Mouse (Mus musculus) kidney, adult 2 months (tissue): ENCODE measurements around the gene Znrf1. TPM values are rescaled to one million over a fixed set of nuclear protein-coding genes. Genes with fewer than 3 reads are reported as not detected.

Experiments
- DNase-seq: peaks from one replicate; pipeline ENCODE4 v3.0.0; 2021
- H3K27ac ChIP-seq: fragments of 200-500 bp; 2 replicates; pipeline ENCODE4 v1.5.1; 2012; ENCODE audit warnings: low read depth, low read length, control low read depth, inconsistent platforms; ENCODE audit not compliant: insufficient read depth
- H3K27me3 ChIP-seq: fragments of 200-500 bp; replicated peaks from 2 replicates; pipeline ENCODE4 v1.6.1; 2012; ENCODE audit warnings: mild to moderate bottlenecking, moderate library complexity, low read length, inconsistent platforms; ENCODE audit not compliant: control insufficient read depth, insufficient read depth
- H3K36me3 ChIP-seq: fragments of 200-500 bp; 2 replicates; pipeline ENCODE4 v1.6.1; 2012; ENCODE audit warnings: mild to moderate bottlenecking, moderate library complexity, low read length, inconsistent platforms; ENCODE audit not compliant: control insufficient read depth, insufficient read depth
- H3K4me1 ChIP-seq: fragments of 200-500 bp; 2 replicates; pipeline ENCODE4 v1.6.1; 2011; ENCODE audit warnings: low read length; ENCODE audit not compliant: control insufficient read depth, insufficient read depth
- H3K4me3 ChIP-seq: fragments of 200-500 bp; 2 replicates; pipeline ENCODE4 v1.5.1; 2011; ENCODE audit warnings: mild to moderate bottlenecking, low read depth, low read length, control low read depth; ENCODE audit not compliant: insufficient read depth
- CTCF ChIP-seq: fragments of 200-500 bp; conservative IDR thresholded peaks from 2 replicates; pipeline ENCODE4 v1.5.1; 2011; ENCODE audit warnings: low read depth, mild to moderate bottlenecking, control low read depth, low read length, moderate library complexity, mixed read lengths; ENCODE audit not compliant: insufficient read depth, insufficient read length
- POLR2A ChIP-seq: fragments of 200-500 bp; IDR thresholded peaks from one replicate; pipeline ENCODE4 v1.6.1; 2011; ENCODE audit warnings: low read depth, low read length, control low read depth
- WGBS: fragments of 180-500 bp; shearing (Covaris S2); methylation state at CpG from one replicate; pipeline ENCODE4 v1.1.7; 2018; 5-methylcytosine and 5-hydroxymethylcytosine counted together
- polyA plus RNA-seq: library from polyadenylated mRNA; depleted of rRNA; stranded (reverse); fragments of >200 nt; gene quantifications from 2 replicates; pipeline ENCODE4 v1.2.3, GENCODE M21; 2012

Gene Znrf1
- polyA plus RNA-seq, 1 experiment = 39.7 TPM

DNA sequence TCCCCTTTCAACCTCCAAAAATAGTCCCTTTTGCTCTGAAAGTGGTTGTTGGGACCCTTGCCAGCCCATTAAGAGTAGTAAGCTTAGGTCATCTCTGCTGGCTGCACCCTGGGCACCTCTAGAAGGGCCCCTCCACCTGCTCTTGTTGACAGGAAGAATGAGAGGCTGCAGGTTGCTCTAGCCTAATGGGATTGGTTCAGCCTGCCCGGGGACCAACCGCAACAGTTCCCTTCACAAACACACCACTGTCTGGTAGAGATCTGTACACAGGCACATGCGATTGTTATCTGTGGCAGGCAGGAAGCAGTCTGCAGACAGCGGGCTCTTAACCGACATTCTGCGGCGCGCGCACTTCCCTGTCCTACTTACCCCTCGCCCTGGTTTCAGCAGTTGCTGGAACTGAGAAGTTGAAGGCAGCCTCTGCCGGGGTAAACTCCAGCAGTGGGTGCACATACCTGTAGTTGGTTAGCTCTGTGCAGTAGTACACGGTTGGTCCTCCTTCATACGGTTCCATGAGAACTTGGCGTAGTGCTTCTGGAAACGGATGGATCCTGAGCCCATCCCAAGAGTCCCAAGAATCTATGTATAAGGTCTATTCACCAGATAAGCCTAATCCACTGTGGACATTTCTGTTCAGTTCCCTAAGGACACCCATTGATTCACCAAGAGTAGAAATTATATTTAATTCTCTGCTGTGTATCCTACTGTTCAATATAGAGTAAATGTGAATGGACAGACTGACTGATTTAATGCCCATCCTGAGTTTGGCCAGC is 60.0 kb downstream of the Znrf1 start:
- no peaks in the 10 kb centered on the region for H3K36me3 ChIP-seq
- no peak overlapping the region for H3K27ac ChIP-seq
- DNase-seq = peak; percentile 69
- H3K4me1 ChIP-seq = peaks cover 18% of the 10 kb centered on the region
- H3K27me3 ChIP-seq = no peaks in the 10 kb centered on the region
- H3K4me3 ChIP-seq = no peak overlapping the region
- TF ChIP-seq CTCF (no peak), POLR2A (no peak)
- 63% methylated on average over 15 of the region's 15 CpGs for WGBS

GRCm38 (mm10) chr8:111596485-111596821 is 60.6 kb downstream of the Znrf1 start:
- WGBS = 54% methylated on average over 3 of the region's 3 CpGs
- no peaks in the 10 kb centered on the region for H3K36me3 ChIP-seq
- peaks cover 18% of the 10 kb centered on the region for H3K4me1 ChIP-seq
- H3K27me3 ChIP-seq = no peaks in the 10 kb centered on the region
- TF ChIP-seq POLR2A (no peak), CTCF (no peak)
- no peak for DNase-seq
- no peak overlapping the region for H3K4me3 ChIP-seq
- H3K27ac ChIP-seq = no peak overlapping the region; the same call in 1 of the 2 replicates

GRCm38 (mm10) chr8:111597310-111597709 is 61.4 kb downstream of the Znrf1 start:
- Histone ChIP-seq H3K36me3 (no peaks in the 10 kb centered on the region), H3K27ac (peak overlapping the region; percentile 82), H3K27me3 (no peaks in the 10 kb centered on the region), H3K4me3 (no peak overlapping the region), H3K4me1 (peaks cover 18% of the 10 kb centered on the region)
- 38% methylated on average over 1 of the region's 1 CpGs for WGBS
- peak; percentile 86 for DNase-seq
- no peak for TF ChIP-seq POLR2A
- no peak for TF ChIP-seq CTCF

DNA sequence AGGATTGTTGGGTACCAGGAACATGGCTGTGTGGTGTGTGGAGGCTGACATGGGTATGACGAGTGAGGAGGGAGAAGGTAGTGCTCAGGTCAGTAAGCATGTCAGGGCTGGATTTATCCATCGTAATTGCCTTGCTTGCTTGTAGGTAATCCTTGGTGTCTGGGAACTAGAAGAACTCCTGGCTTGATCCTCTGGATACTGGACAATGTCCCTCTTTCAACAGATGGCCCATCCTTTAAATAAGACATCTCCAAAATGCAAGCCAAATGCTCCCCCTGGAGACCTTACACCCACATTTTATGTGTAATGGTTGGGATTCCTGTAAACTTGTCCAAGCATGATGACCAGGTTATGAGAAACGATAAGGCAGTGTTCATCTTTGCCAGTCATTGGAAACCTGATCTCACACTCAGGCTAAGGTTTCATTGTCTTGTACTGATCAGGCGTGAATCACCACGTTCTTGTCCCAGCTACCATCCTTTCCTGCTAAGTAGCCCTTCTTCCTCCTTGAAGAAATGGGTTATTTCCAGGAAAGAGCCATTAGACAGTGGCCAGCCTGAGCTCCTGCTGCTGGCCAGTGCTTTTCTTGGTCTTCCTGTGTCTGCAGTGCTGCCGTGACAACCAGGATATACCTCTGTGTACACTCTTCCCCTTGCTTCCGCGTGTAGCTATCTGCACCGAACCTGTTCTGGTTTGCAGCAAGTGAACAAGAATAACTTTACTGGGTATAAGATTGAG is 64.0 kb downstream of the Znrf1 start:
- Histone ChIP-seq H3K4me3 (no peak overlapping the region), H3K27ac (no peak overlapping the region), H3K36me3 (no peaks in the 10 kb centered on the region), H3K4me1 (peaks cover 14% of the 10 kb centered on the region), H3K27me3 (no peaks in the 10 kb centered on the region)
- DNase-seq = no peak
- WGBS = 60% methylated on average over 9 of the region's 9 CpGs
- TF ChIP-seq CTCF = no peak
- TF ChIP-seq POLR2A = no peak

GRCm38 (mm10) chr8:111602050-111602449 is 66.2 kb downstream of the Znrf1 start:
- H3K4me1 ChIP-seq = peaks cover 7% of the 10 kb centered on the region
- DNase-seq = no peak
- H3K27ac ChIP-seq = no peak overlapping the region
- no peaks in the 10 kb centered on the region for H3K27me3 ChIP-seq
- no peaks in the 10 kb centered on the region for H3K36me3 ChIP-seq
- TF ChIP-seq CTCF = no peak
- no peak for TF ChIP-seq POLR2A
- no peak overlapping the region for H3K4me3 ChIP-seq
- 93% methylated on average over 4 of the region's 4 CpGs for WGBS

GRCm38 (mm10) chr8:111604986-111605385 is 69.1 kb downstream of the Znrf1 start:
- H3K36me3 ChIP-seq = no peaks in the 10 kb centered on the region
- H3K27ac ChIP-seq = no peak overlapping the region
- WGBS = 79% methylated on average over 2 of the region's 2 CpGs
- no peak for TF ChIP-seq POLR2A
- no peak for TF ChIP-seq CTCF
- H3K27me3 ChIP-seq = no peaks in the 10 kb centered on the region
- DNase-seq = no peak
- H3K4me1 ChIP-seq = no peaks in the 10 kb centered on the region; the same call in 1 of the 2 replicates
- H3K4me3 ChIP-seq = no peak overlapping the region

- Histone ChIP-seq H3K36me3 (no peaks in the 10 kb centered on the region), H3K4me3 (no peak overlapping the region), H3K4me1 (no peaks in the 10 kb centered on the region), H3K27ac (no peak overlapping the region), H3K27me3 (no peaks in the 10 kb centered on the region)
- WGBS = 66% methylated on average over 9 of the region's 9 CpGs
- peak; percentile 33 for DNase-seq
- TF ChIP-seq POLR2A (no peak), CTCF (no peak)
Observed at GRCm38 (mm10) chr8:111606961-111607360, 71.1 kb downstream of the Znrf1 start.
